Mouse (Mus musculus) forebrain, embryonic 14.5 days (tissue): ENCODE results near the gene Ppp4r2. TPM values are rescaled to one million over a fixed set of nuclear protein-coding genes. Genes with fewer than 3 reads are reported as not detected.

Experiments
- ATAC-seq: fragments of 200-750 bp; cut with Nextera tagmentation; 2 replicates; pipeline ENCODE4 v1.8.0; 2017; ENCODE audit warnings: mild to moderate bottlenecking, moderate library complexity
- DNase-seq: peaks from one replicate; pipeline ENCODE4 v3.0.0-alpha.2; 2015; ENCODE audit warnings: low spot score
- H3K27ac ChIP-seq: fragments of 300-500 bp; sonication (generic); 2 replicates; pipeline ENCODE4 v1.5.1; 2014; ENCODE audit warnings: low read depth, mild to moderate bottlenecking, control low read depth, low read length, moderate library complexity
- H3K27me3 ChIP-seq: fragments of 300-500 bp; sonication (generic); replicated peaks from 2 replicates; pipeline ENCODE4 v1.6.1; 2014; ENCODE audit warnings: low read length, control low read depth, mixed read lengths; ENCODE audit not compliant: control insufficient read depth, insufficient read depth
- H3K36me3 ChIP-seq: fragments of 300-500 bp; sonication (generic); 2 replicates; pipeline ENCODE4 v1.6.1; 2014; ENCODE audit warnings: low read length, control low read depth; ENCODE audit not compliant: control insufficient read depth, insufficient read depth
- H3K4me1 ChIP-seq: fragments of 300-500 bp; sonication (generic); 2 replicates; pipeline ENCODE4 v1.6.1; 2014; ENCODE audit warnings: antibody characterized with exemption, low read length, control low read depth; ENCODE audit not compliant: control insufficient read depth, insufficient read depth
- H3K4me2 ChIP-seq: fragments of 300-500 bp; sonication (generic); 2 replicates; pipeline ENCODE4 v1.6.1; 2014; ENCODE audit warnings: mild to moderate bottlenecking, control low read depth, low read length
- H3K4me3 ChIP-seq: fragments of 300-500 bp; sonication (generic); 2 replicates; pipeline ENCODE4 v1.5.1; 2014; ENCODE audit warnings: low read depth, low read length, control low read depth
- H3K9ac ChIP-seq: fragments of 300-500 bp; sonication (generic); 2 replicates; pipeline ENCODE4 v1.6.1; 2014; ENCODE audit warnings: mild to moderate bottlenecking, low read length, control low read depth, moderate library complexity
- H3K9me3 ChIP-seq: fragments of 300-500 bp; sonication (generic); replicated peaks from 2 replicates; pipeline ENCODE4 v1.6.1; 2016; ENCODE audit warnings: low read length, control low read depth, mixed read lengths; ENCODE audit not compliant: control insufficient read depth
- WGBS: fragments of 180-500 bp; shearing (Covaris S2); extraction: QIAGEN DNeasy Blood & Tissue Kit; methylation state at CpG from one replicate; pipeline ENCODE4 v1.1.7; 2014; 5-methylcytosine and 5-hydroxymethylcytosine counted together
- polyA plus RNA-seq: library from polyadenylated mRNA; unstranded; fragments of >200 nt; fragmentation: Nextera tagmentation; extraction: Ambion mirVana; gene quantifications from 2 replicates; pipeline ENCODE4 v1.2.1, GENCODE M21; 2014

The Ppp4r2 gene
- polyA plus RNA-seq, 1 experiment from 2014 or later: 25.7 TPM

DNA sequence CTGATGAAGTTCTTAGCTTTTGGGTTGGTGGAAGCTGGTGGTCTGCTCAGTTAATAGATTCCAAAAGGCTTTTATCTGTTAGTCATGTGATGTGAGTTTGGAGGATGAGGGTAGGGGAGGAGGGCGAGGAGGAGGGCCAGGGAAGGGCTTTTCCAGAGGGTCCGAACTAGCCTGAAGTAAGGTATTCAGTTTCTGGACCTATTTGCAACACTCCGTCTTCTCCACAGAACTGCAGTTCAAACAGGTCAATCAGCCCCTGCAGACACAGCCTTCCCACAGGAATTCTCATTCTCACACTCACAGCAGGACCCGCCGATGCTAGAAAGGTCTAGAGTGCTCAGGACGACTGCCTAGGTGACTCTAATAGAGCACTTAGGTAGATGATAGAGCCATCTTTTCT is 39.8 kb downstream of the Ppp4r2 start:
- ATAC-seq (no peak), DNase-seq (no peak)
- H3K9ac ChIP-seq: no peak overlapping the region
- no peak overlapping the region for H3K27ac ChIP-seq
- no peaks in the 10 kb centered on the region; the same call in 1 of the 2 replicates for H3K36me3 ChIP-seq
- H3K9me3 ChIP-seq: no peaks in the 10 kb centered on the region
- no peaks in the 10 kb centered on the region for H3K4me1 ChIP-seq
- no peaks in the 10 kb centered on the region for H3K27me3 ChIP-seq
- no peak overlapping the region for H3K4me3 ChIP-seq
- no peak overlapping the region for H3K4me2 ChIP-seq
- WGBS: 78% methylated on average over 6 of the region's 6 CpGs

DNA sequence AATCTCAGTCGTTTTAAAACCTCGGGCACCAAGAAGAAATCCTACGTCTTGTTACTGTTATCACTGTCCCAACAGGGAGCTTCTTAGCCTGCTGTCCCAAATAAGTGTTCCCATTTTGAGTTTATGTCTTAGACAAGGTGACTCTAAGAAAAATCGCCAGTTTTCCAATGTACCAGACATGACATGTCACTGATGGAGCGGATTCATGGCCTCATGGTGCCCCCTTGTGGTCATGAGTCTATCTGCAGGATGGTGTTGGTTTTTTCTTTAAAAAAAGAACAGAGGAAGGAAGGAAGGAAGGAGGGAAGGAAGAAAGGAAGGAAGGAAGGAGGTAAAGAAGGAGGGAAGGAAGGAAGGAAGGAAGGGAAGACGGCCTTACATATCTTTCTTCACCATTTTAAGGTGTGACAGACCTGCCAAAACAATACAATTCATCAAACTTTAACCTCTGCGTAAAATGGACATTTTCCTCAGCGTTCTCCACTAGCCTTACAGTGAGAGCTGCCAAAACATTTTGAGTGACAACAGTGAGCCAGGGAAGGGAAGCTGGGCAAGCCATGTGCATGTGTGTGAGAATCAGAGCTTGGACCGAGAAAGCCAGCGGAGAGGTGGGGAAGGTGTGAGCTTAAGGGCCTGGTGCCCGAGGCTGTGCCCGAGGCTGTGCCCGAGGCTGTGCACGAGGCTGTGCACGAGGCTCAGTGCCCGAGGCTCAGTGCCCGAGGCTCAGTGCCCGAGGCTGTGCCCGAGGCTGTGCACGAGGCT is 42.6 kb downstream of the Ppp4r2 start:
- H3K4me3 ChIP-seq: no peak overlapping the region
- WGBS: 73% methylated on average over 20 of the region's 20 CpGs
- 0 out of 2 replicates have a peak, but pooled peaks have one; percentile 55 for ATAC-seq
- no peaks in the 10 kb centered on the region for H3K4me1 ChIP-seq
- no peak overlapping the region for H3K9ac ChIP-seq
- H3K27ac ChIP-seq: no peak overlapping the region
- H3K4me2 ChIP-seq: no peak overlapping the region
- peak; percentile 91 for DNase-seq
- H3K9me3 ChIP-seq: no peaks in the 10 kb centered on the region
- H3K36me3 ChIP-seq: no peaks in the 10 kb centered on the region
- H3K27me3 ChIP-seq: no peaks in the 10 kb centered on the region

DNA sequence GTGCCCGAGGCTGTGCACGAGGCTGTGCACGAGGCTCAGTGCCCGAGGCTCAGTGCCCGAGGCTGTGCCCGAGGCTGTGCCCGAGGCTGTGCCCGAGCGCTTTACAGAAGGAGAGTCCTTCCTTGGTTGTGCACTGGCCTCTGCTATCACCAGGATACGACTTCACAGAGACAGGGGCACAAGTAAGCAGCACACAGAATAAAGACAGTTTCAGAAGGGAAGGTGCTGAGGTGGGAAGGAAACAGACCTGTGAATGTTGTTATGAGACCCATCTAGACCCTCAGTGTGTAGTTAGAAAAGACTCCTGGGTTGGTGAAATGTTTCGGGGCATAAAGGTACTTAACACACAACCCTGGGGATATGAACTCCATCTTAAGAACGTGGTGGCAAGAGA is 43.2 kb downstream of the Ppp4r2 start:
- 87% methylated on average over 12 of the region's 12 CpGs for WGBS
- H3K9me3 ChIP-seq: no peaks in the 10 kb centered on the region
- no peak overlapping the region for H3K4me2 ChIP-seq
- ATAC-seq (no peak), DNase-seq (no peak)
- no peaks in the 10 kb centered on the region for H3K27me3 ChIP-seq
- H3K36me3 ChIP-seq: no peaks in the 10 kb centered on the region
- no peak overlapping the region for H3K4me3 ChIP-seq
- no peaks in the 10 kb centered on the region for H3K4me1 ChIP-seq
- H3K27ac ChIP-seq: no peak overlapping the region
- no peak overlapping the region for H3K9ac ChIP-seq

DNA sequence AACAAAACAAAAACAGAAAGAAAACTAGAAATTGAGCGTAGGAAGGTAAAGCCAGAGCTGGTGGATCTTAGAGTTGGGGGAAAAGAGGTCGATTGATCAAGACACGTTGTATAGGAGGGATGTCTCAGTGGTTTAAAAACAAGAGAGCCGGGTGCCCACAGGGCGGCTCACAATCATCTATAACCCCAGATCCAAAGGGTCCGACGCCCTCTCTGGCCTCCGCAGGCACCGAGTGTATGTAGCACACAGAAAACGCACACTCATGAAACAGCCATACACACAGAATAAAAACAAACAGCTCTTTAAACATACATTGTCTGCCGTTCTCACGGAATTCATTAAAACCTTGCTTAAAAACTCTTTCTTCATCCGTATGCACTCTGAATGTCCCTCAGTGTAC is 45.1 kb downstream of the Ppp4r2 start:
- 84% methylated on average over 13 of the region's 13 CpGs for WGBS
- Histone ChIP-seq H3K9me3 (no peaks in the 10 kb centered on the region), H3K27ac (no peak overlapping the region), H3K4me2 (no peak overlapping the region), H3K36me3 (no peaks in the 10 kb centered on the region), H3K4me1 (no peaks in the 10 kb centered on the region), H3K4me3 (no peak overlapping the region), H3K27me3 (no peaks in the 10 kb centered on the region), H3K9ac (no peak overlapping the region)
- ATAC-seq: no peak
- no peak for DNase-seq

DNA sequence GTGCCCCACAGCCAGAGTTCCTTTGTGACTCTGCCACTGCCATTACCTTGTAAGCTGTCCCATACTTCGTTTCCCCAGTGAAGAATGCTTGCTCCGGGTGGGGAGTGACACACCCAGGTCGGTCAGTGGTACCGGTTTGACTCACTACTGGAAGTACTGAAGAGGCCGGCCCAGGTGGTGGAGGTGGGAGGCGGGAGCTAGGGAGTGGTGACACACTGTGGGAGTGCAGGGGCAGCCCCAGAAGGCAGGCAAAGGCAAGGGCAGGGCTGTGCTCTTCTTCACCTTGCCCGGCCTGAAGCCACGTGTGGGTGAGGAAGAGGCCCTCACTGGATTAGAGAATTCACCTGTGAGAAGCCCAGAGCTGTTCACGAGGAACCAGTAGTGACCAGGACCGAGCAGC is 46.2 kb downstream of the Ppp4r2 start:
- 56% methylated on average over 10 of the region's 10 CpGs for WGBS
- DNase-seq: no peak
- no peaks in the 10 kb centered on the region for H3K27me3 ChIP-seq
- no peak overlapping the region for H3K4me2 ChIP-seq
- no peaks in the 10 kb centered on the region for H3K36me3 ChIP-seq
- no peak for ATAC-seq
- no peaks in the 10 kb centered on the region for H3K4me1 ChIP-seq
- no peaks in the 10 kb centered on the region for H3K9me3 ChIP-seq
- H3K27ac ChIP-seq: no peak overlapping the region
- H3K9ac ChIP-seq: no peak overlapping the region
- no peak overlapping the region for H3K4me3 ChIP-seq

DNA sequence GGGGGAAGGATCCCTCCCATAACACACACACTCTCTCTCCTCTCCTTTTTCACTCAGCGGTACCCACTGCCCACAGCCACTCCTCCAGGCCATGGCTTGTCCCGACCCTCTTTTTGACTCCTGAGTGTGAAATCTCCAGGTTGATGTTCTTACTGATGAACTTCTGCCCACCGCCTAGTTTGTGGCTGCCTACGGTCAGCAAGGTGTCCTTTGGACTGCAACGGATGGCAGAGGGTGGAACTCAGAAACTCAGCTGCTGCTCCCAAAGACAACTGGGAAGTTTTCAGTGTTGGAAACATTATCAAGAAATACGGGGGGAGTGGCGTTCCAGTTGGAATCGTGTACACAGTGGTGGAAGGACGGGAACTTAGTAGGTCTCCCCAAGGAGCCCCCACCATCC is 48.2 kb downstream of the Ppp4r2 start:
- H3K4me1 ChIP-seq: no peaks in the 10 kb centered on the region
- no peaks in the 10 kb centered on the region for H3K9me3 ChIP-seq
- DNase-seq (no peak), ATAC-seq (no peak)
- no peaks in the 10 kb centered on the region for H3K27me3 ChIP-seq
- no peaks in the 10 kb centered on the region for H3K36me3 ChIP-seq
- 85% methylated on average over 9 of the region's 9 CpGs for WGBS
- no peak overlapping the region for H3K4me2 ChIP-seq
- H3K9ac ChIP-seq: no peak overlapping the region
- no peak overlapping the region for H3K27ac ChIP-seq
- no peak overlapping the region for H3K4me3 ChIP-seq

DNA sequence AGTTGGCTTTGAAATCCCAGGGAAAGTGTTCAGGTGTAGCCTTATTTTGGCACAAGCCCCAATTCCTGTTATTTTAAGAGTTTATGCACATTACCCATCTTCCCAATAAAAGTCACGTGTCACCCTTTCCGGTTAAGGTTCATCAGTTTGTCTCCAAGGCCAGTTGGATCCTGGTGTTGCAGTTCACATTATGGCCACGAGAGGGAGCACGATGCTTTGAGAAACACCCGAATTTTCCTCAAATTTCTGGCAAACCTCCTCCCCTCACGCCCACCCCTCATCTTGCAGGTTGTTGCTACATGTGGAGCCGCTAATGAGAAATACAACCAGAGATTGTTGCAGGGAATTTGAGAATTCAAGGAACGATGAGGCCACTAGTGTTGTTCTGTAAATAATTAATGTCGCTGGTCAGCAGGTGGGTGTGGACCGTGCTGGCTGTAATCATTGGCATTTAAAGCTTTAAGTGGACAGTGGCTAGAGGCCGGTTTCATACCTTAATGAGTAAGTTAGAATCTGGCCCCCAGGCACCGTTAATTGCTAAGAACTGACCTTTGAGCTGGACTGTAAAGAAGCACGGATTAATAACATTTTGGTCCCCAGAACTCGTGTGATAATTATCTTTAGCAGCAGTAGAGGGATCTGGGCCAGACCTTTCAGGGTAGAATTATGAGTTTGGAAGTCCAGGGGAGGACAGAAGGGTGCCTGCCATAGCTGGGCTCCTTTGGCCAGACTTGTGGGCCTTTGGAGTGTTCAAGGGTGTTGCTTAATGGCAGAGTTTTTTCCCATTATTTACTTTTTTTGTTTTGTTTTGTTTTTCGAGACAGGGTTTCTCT is 49.2 kb downstream of the Ppp4r2 start:
- H3K36me3 ChIP-seq: no peaks in the 10 kb centered on the region
- no peak overlapping the region for H3K9ac ChIP-seq
- H3K4me3 ChIP-seq: no peak overlapping the region
- WGBS: 17% methylated on average over 15 of the region's 15 CpGs
- ATAC-seq (peak; percentile 47), DNase-seq (peak; percentile 88)
- H3K9me3 ChIP-seq: no peaks in the 10 kb centered on the region
- no peaks in the 10 kb centered on the region for H3K4me1 ChIP-seq
- no peak overlapping the region for H3K27ac ChIP-seq
- H3K4me2 ChIP-seq: peak overlapping the region; percentile 31
- no peaks in the 10 kb centered on the region for H3K27me3 ChIP-seq

DNA sequence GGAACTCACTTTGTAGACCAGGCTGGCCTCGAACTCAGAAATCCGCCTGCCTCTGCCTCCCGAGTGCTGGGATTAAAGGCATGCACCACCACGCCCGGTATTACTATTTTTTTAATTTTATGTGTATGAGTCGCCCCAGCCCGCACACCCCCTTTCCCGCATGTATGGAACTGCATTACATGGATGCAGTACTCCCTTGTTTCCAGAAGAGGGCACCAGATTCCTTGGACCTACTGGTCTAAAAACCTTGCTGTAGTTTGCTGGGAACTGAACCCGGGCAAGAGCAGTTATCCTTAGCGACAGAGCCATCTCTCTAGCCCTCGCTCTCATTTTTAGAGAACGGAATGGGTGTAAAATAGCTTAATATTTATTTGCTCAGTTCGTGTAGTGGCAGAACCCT is 49.8 kb downstream of the Ppp4r2 start:
- WGBS: 53% methylated on average over 13 of the region's 13 CpGs
- no peak overlapping the region for H3K4me2 ChIP-seq
- DNase-seq: peak; percentile 53

More for the DNA sequence above, 49.8 kb downstream of the Ppp4r2 start:
- Histone ChIP-seq H3K9ac (no peak overlapping the region), H3K27ac (no peak overlapping the region), H3K27me3 (no peaks in the 10 kb centered on the region), H3K9me3 (no peaks in the 10 kb centered on the region), H3K4me3 (no peak overlapping the region), H3K4me1 (no peaks in the 10 kb centered on the region), H3K36me3 (no peaks in the 10 kb centered on the region)
- no peak for ATAC-seq
